Mouse (Mus musculus): ENCODE measurements at regions not wholly inside any gene's neighbourhood (a gene's known extent, or its start where the extent isn't known, plus 50 kb on each side); places are given as distances from the start of the nearest gene placed in this dataset.

- TF ChIP-seq CTCF (IDR thresholded peaks at IDR 0.05; ENCODE audit: low read depth) (no peak), EP300 (IDR thresholded peaks at IDR 0.05; ENCODE audit: low read depth) (no peak)
Measured at GRCm38 (mm10) chr16:29758246-29758645, 179.1 kb downstream of the Opa1 start.
